Mouse (Mus musculus): Measurements from ENCODE around the gene Zfp383. TPM values are rescaled to one million over a fixed set of nuclear protein-coding genes. Genes with fewer than 3 reads are reported as not detected.
A peak's percentile ranks its signal among the peaks of the same experiment; 100 is the strongest.
"Not testable (repeated sequence)": the region's sequence is repeated elsewhere in the genome, so short reads cannot be mapped to it uniquely, and the experiment has no call there.

The Zfp383 gene
- polyA plus RNA-seq, 1 experiment: not detected

DNA sequence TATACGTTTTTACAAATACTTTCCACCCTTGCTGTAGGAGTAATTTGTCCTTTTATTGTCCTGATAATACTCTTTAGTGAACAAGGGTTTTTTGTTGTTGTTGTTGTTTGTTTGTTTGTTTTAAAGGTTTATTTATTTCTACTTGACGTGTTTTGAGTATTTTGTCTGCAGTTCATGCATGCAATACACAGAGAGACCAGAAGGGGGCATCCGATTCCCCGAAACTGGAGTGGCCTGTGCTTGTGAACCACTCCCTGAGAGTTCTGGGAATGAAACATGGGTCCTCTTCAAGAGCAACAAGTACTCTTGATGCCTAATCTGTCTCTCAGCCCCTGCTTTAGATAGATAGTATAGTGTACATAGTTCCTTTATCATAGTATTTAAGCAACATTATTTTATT is 46.7 kb downstream of the Zfp383 start:
- H3K27me3 ChIP-seq (ENCODE audit: control insufficient read depth): no peaks in the 10 kb centered on the region
- peaks cover 3% of the 10 kb centered on the region; the same call in 1 of the 2 replicates for H3K9me3 ChIP-seq (ENCODE audit: control insufficient read depth, low read length)
- H3K36me3 ChIP-seq (ENCODE audit: control insufficient read depth): peaks cover 5% of the 10 kb centered on the region
- H3K4me3 ChIP-seq (replicated peaks): peak overlapping the region; percentile 75
- TF ChIP-seq GATA1 (IDR thresholded peaks at IDR 0.05; ENCODE audit: low read length) (no peak), TAL1 (IDR thresholded peaks at IDR 0.05; ENCODE audit: low read length) (no peak)
- H3K4me1 ChIP-seq (ENCODE audit: control insufficient read depth): peaks cover 16% of the 10 kb centered on the region

DNA sequence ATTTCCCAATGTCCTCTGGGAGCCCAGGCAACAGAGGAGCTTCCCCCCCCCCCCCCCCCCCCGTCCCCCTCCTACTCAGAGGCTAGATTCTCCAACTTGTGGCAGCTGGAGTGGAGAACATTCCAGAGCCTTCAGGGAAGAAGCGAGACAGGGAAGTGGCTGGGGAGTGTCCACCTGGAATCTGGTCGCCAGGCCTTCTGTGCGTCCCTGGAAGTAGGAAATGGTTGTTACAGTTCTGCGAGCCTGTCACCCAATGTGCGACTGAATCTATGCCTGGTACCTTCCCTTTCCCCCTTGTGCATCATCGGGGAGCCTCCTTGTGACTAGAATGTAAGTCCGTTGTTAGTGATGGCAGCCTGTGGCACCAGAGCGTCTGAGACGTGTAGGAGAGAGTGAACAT is 48.2 kb downstream of the Zfp383 start:
- Histone ChIP-seq H3K4me3 (replicated peaks) (no peak overlapping the region), H3K4me1 (ENCODE audit: control insufficient read depth) (peaks cover 16% of the 10 kb centered on the region)
- no peak for TF ChIP-seq TAL1 (IDR thresholded peaks at IDR 0.05; ENCODE audit: low read length)
- no peak for TF ChIP-seq GATA1 (IDR thresholded peaks at IDR 0.05; ENCODE audit: low read length)

DNA sequence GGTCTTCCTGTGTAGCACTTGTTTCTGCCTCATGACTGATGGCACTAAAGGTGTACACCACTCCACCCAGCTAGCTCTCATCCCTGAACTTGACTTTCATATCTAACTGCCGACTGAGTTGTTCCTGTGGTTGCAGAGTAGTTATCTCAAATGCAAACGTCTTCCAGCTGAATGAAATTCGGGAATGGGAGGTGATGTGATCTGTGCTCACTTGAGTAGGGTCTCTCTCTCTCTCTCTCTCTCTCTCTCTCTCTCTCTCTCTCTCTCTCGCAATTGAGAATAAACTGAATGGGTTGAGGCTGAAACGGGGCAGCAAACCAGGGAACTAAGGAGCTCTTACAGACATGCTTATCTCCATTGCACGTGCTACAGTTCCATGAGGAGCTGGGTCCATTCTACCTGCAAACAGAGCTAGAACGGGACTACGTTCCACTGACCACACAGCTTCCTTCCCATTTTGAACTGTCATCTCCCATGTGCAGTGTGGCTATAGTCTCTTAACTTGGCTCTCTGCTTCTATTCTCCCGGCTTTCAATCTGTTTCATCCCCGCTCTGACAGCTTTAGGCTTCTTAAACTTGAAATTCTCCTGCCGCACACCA is 50.2 kb downstream of the Zfp383 start:
- Histone ChIP-seq H3K36me3 (ENCODE audit: control insufficient read depth) (no peaks in the 10 kb centered on the region), H3K27me3 (ENCODE audit: control insufficient read depth) (no peaks in the 10 kb centered on the region), H3K4me3 (replicated peaks) (no peak overlapping the region), H3K9me3 (ENCODE audit: control insufficient read depth, low read length) (no peaks in the 10 kb centered on the region), H3K4me1 (ENCODE audit: control insufficient read depth) (peaks cover 12% of the 10 kb centered on the region)
- TF ChIP-seq TAL1 (IDR thresholded peaks at IDR 0.05; ENCODE audit: low read length) (no peak), GATA1 (IDR thresholded peaks at IDR 0.05; ENCODE audit: low read length) (no peak)

More for the DNA sequence above, 48.2 kb downstream of the Zfp383 start:
- Histone ChIP-seq H3K36me3 (ENCODE audit: control insufficient read depth) (peaks cover 1% of the 10 kb centered on the region), H3K27me3 (ENCODE audit: control insufficient read depth) (no peaks in the 10 kb centered on the region), H3K9me3 (ENCODE audit: control insufficient read depth, low read length) (no peaks in the 10 kb centered on the region)

DNA sequence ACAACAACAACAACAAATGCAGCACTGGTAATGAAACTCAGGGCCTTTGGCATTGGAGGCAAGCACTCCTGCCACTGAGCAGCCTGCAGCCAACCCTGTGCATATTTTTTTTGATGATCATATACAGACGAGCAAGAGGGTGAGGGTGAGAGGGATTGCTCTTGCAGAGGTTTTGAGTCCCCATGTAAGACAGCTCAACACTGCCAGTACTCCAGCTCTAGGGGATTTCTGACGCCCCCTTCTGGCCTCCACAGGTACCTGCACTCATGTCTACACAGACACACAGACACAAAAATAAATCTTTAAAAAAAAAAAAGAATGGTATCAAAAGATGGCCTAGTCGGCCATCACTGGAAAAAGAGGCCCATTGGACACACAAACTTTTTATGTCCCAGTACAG is 51.0 kb downstream of the Zfp383 start:
- H3K36me3 ChIP-seq (ENCODE audit: control insufficient read depth): no peaks in the 10 kb centered on the region
- no peak overlapping the region for H3K4me3 ChIP-seq (replicated peaks)
- H3K9me3 ChIP-seq (ENCODE audit: control insufficient read depth, low read length): no peaks in the 10 kb centered on the region
- H3K27me3 ChIP-seq (ENCODE audit: control insufficient read depth): no peaks in the 10 kb centered on the region
- peaks cover 6% of the 10 kb centered on the region for H3K4me1 ChIP-seq (ENCODE audit: control insufficient read depth)
- TF ChIP-seq TAL1 (IDR thresholded peaks at IDR 0.05; ENCODE audit: low read length) (no peak), GATA1 (IDR thresholded peaks at IDR 0.05; ENCODE audit: low read length) (no peak)

DNA sequence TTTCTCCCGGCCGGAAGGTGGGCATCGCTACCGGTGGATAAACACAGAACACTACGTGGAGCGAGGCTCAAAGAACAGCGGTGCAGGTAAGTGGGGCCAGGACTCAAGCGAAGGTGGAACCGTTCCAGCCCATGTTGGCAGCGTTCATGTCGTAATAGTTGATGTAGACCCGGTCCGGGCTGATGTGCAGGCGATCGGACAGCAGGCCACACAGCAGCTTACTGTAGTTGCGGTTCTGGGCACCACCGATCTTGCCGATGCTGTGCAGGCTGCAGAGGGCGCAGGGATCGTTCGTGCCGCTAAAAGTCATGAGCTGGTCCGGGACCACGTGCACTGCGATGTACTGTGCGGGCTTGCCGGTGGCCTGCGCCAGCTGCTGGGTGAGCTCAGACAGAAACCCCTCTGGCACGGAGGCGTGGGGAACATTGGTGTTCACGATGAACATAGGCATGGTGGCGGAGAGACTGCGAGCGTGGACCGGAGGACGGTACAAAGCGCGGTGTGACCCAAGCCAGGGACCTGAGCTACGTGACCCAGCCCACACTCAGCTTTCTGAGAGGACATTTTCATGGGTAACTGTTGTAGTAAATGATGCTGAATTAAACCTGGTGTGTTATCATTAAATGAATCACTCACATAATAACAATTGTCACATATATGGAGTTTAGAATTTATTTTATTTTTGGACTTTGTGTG is 57.2 kb downstream of the Zfp383 start:
- H3K27me3 ChIP-seq (ENCODE audit: control insufficient read depth); H3K4me1 ChIP-seq (ENCODE audit: control insufficient read depth); H3K4me3 ChIP-seq (replicated peaks); H3K9me3 ChIP-seq (ENCODE audit: control insufficient read depth, low read length); H3K36me3 ChIP-seq (ENCODE audit: control insufficient read depth): not testable (repeated sequence)

Other genes with a start within 250 kb of the Zfp383 start
- not detected in 2 replicates for gene Catsperg2, start 181.2 kb upstream of the Zfp383 start, polyA plus RNA-seq (2012)
- gene Zfp84, start 139.7 kb upstream of the Zfp383 start, polyA plus RNA-seq (2012): 0.04 and 0.08 TPM in 2 replicates
- gene Zfp30, start 124.2 kb upstream of the Zfp383 start, polyA plus RNA-seq (2012): 0.01 TPM in 2 replicates
- 0.01 and 0.04 TPM in 2 replicates for gene Zfp790, start 92.1 kb upstream of the Zfp383 start, polyA plus RNA-seq (2012)
- not detected in 2 replicates for gene Zfp940, start 54.6 kb upstream of the Zfp383 start, polyA plus RNA-seq (2012)
- not detected in 2 replicates for gene Zfp420, start 48.2 kb upstream of the Zfp383 start, polyA plus RNA-seq (2012)
- 0.01 and 0.02 TPM in 2 replicates for gene Zfp27, start 1.7 kb upstream of the Zfp383 start, polyA plus RNA-seq (2012)
- gene Zfp74, start 45.9 kb downstream of the Zfp383 start, polyA plus RNA-seq (2012): 0.09 and 0.37 TPM in 2 replicates
- gene Zfp568, start 75.7 kb downstream of the Zfp383 start, polyA plus RNA-seq (2012): 0.04 TPM in 2 replicates
- 0.02 TPM in 1 of 2 replicates, not detected in the other for gene Zfp14, start 143.2 kb downstream of the Zfp383 start, polyA plus RNA-seq (2012)
- gene Zfp82, start 164.7 kb downstream of the Zfp383 start, polyA plus RNA-seq (2012): 0.02 TPM in 1 of 2 replicates, not detected in the other
- gene Gm26920, start 182.2 kb downstream of the Zfp383 start, polyA plus RNA-seq (2012): not detected in 2 replicates
- not detected in 2 replicates for gene Zfp566, start 182.3 kb downstream of the Zfp383 start, polyA plus RNA-seq (2012)
- not detected in 2 replicates for gene Zfp260, start 186.6 kb downstream of the Zfp383 start, polyA plus RNA-seq (2012)
- 0.11 TPM in 1 of 2 replicates, not detected in the other for gene Zfp382, start 213.7 kb downstream of the Zfp383 start, polyA plus RNA-seq (2012)

Data from erythroblast, embryonic 14.5 days (primary cell).